Mouse (Mus musculus) macrophage (primary cell): Measurements from ENCODE around the gene Hoxb4. TPM values are rescaled to one million over a fixed set of nuclear protein-coding genes. Genes with fewer than 3 reads are reported as not detected.

ENCODE experiments used
- H3K27ac ChIP-seq: fragments of 350-480 bp; formaldehyde crosslinking; 2 replicates; pipeline ENCODE4 v1.9.0; 2021
- H3K36me3 ChIP-seq: fragments of 350-480 bp; formaldehyde crosslinking; 2 replicates; pipeline ENCODE4 v1.9.0; 2021; ENCODE audit errors: inconsistent target
- H3K4me3 ChIP-seq: fragments of 350-480 bp; formaldehyde crosslinking; 2 replicates; pipeline ENCODE4 v1.9.0; 2021; ENCODE audit errors: inconsistent target
- H3K79me2 ChIP-seq: fragments of 350-480 bp; formaldehyde crosslinking; 2 replicates; pipeline ENCODE4 v1.9.0; 2021; ENCODE audit errors: inconsistent target
- WGBS: methylation state at CpG from one replicate; pipeline ENCODE4 v1.1.7; 2026; ENCODE audit warnings: inconsistent platforms; ENCODE audit not compliant: missing documents; 5-methylcytosine and 5-hydroxymethylcytosine counted together
- polyA plus RNA-seq: library from polyadenylated mRNA; stranded (reverse); fragments of 250-400 nt; gene quantifications from 3 replicates; pipeline ENCODE4 v1.2.4, GENCODE M21; 2018; ENCODE audit warnings: inconsistent platforms

Gene Hoxb4
- polyA plus RNA-seq, 1 experiment from 2014 or later, result 4.1 TPM

- Histone ChIP-seq H3K79me2 (no peaks in the 10 kb centered on the region), H3K4me3 (no peak overlapping the region), H3K36me3 (no peaks in the 10 kb centered on the region), H3K27ac (no peak overlapping the region)
- WGBS, result 90% methylated on average over 40 of the region's 40 CpGs
These were observed 23.9 kb downstream of the Hoxb4 start for GRCm38 (mm10) chr11:96341701-96342575.

GRCm38 (mm10) chr11:96342576-96342930, 24.5 kb downstream of the Hoxb4 start:
- WGBS, result 73% methylated on average over 4 of the region's 4 CpGs
- H3K79me2 ChIP-seq, result no peaks in the 10 kb centered on the region
- no peak overlapping the region for H3K27ac ChIP-seq
- H3K36me3 ChIP-seq, result no peaks in the 10 kb centered on the region
- no peak overlapping the region for H3K4me3 ChIP-seq

GRCm38 (mm10) chr11:96343206-96343745, 25.2 kb downstream of the Hoxb4 start:
- no peaks in the 10 kb centered on the region for H3K36me3 ChIP-seq
- H3K4me3 ChIP-seq, result no peak overlapping the region
- WGBS, result 95% methylated on average over 2 of the region's 2 CpGs
- no peak overlapping the region for H3K27ac ChIP-seq
- H3K79me2 ChIP-seq, result no peaks in the 10 kb centered on the region

- H3K4me3 ChIP-seq, result no peak overlapping the region
- H3K36me3 ChIP-seq, result no peaks in the 10 kb centered on the region
- 95% methylated on average over 40 of the region's 40 CpGs for WGBS
- H3K27ac ChIP-seq, result no peak overlapping the region
- no peaks in the 10 kb centered on the region for H3K79me2 ChIP-seq
These were observed 26.2 kb downstream of the Hoxb4 start for GRCm38 (mm10) chr11:96344061-96344877.

- Histone ChIP-seq H3K36me3 (no peaks in the 10 kb centered on the region), H3K4me3 (no peak overlapping the region), H3K79me2 (no peaks in the 10 kb centered on the region), H3K27ac (no peak overlapping the region)
- WGBS, result 91% methylated on average over 6 of the region's 6 CpGs
These were observed 26.8 kb downstream of the Hoxb4 start for GRCm38 (mm10) chr11:96344878-96345159.

GRCm38 (mm10) chr11:96345220-96345892, 27.3 kb downstream of the Hoxb4 start:
- Histone ChIP-seq H3K4me3 (no peak overlapping the region), H3K36me3 (no peaks in the 10 kb centered on the region), H3K27ac (no peak overlapping the region), H3K79me2 (no peaks in the 10 kb centered on the region)
- 69% methylated on average over 42 of the region's 56 CpGs for WGBS

GRCm38 (mm10) chr11:96345893-96346806, 28.1 kb downstream of the Hoxb4 start:
- WGBS, result 80% methylated on average over 34 of the region's 45 CpGs
- no peaks in the 10 kb centered on the region for H3K36me3 ChIP-seq
- H3K27ac ChIP-seq, result no peak overlapping the region
- no peak overlapping the region for H3K4me3 ChIP-seq
- H3K79me2 ChIP-seq, result no peaks in the 10 kb centered on the region

GRCm38 (mm10) chr11:96346916-96347520, 29.0 kb downstream of the Hoxb4 start:
- 100% methylated on average over 5 of the region's 5 CpGs for WGBS
- Histone ChIP-seq H3K79me2 (no peaks in the 10 kb centered on the region), H3K36me3 (no peaks in the 10 kb centered on the region), H3K4me3 (no peak overlapping the region), H3K27ac (no peak overlapping the region)

- Histone ChIP-seq H3K79me2 (no peaks in the 10 kb centered on the region), H3K4me3 (no peak overlapping the region), H3K27ac (no peak overlapping the region), H3K36me3 (no peaks in the 10 kb centered on the region)
- WGBS, result 60% methylated on average over 4 of the region's 4 CpGs
These were observed 29.6 kb downstream of the Hoxb4 start for GRCm38 (mm10) chr11:96347717-96348116.

GRCm38 (mm10) chr11:96348141-96348928, 30.3 kb downstream of the Hoxb4 start:
- no peaks in the 10 kb centered on the region for H3K36me3 ChIP-seq
- 61% methylated on average over 17 of the region's 21 CpGs for WGBS

GRCm38 (mm10) chr11:96348988-96349387, 30.9 kb downstream of the Hoxb4 start:
- 92% methylated on average over 3 of the region's 3 CpGs for WGBS
- no peak overlapping the region for H3K4me3 ChIP-seq
- no peak overlapping the region for H3K27ac ChIP-seq
- H3K36me3 ChIP-seq, result no peaks in the 10 kb centered on the region
- no peaks in the 10 kb centered on the region for H3K79me2 ChIP-seq

More at GRCm38 (mm10) chr11:96348141-96348928, 30.3 kb downstream of the Hoxb4 start:
- Histone ChIP-seq H3K27ac (no peak overlapping the region), H3K79me2 (no peaks in the 10 kb centered on the region), H3K4me3 (no peak overlapping the region)

- Histone ChIP-seq H3K36me3 (no peaks in the 10 kb centered on the region), H3K4me3 (no peak overlapping the region), H3K79me2 (no peaks in the 10 kb centered on the region), H3K27ac (no peak overlapping the region)
- 82% methylated on average over 14 of the region's 14 CpGs for WGBS
These were observed 31.6 kb downstream of the Hoxb4 start for GRCm38 (mm10) chr11:96349491-96350340.
